Comparison of ENCODE assay signal across 9 mouse cellular contexts in the genomic region with DNA sequence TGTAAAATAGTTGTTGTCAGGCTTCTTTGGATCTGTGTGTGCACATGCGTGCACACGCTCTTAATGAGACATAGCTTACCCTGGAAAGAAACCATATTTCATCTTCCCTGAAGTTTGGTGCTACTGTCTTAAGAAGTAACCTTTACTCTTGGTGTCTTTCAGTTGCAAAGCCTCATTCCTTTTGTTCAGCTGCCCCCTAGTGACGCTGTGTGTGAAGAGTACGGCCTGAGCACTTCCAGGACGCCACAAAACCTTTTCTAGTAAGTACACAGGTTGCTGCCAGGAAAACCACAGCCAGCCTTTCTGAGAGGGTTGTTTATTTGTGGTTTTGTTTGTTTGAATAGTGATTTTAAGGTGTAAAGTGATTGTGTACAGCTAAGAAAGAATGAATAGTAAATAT. TPM values are rescaled to one million over a fixed set of nuclear protein-coding genes. Genes with fewer than 3 reads are reported as not detected.
DNase-seq lines count a peak whose midpoint lies in the region; ATAC-seq and TF ChIP-seq lines count a peak whose summit lies in the region.
"Had no signal": no experiment of that assay in that cellular context is flagged by ENCODE, and none has a peak within 500 bp of the region (broad histone marks: within the 10 kb centered on the region; RNA-seq: fewer than 3 reads in every experiment).

No protein-coding gene starts in this region.

- H3K4me1 ChIP-seq in hindbrain, embryonic 11.5 days (replicated peaks; ENCODE audit: control insufficient read depth, insufficient read depth, low read length), result no peaks in the 10 kb centered on the region
- H3K4me1 ChIP-seq in hindbrain, embryonic 12.5 days, result no peaks in the 10 kb centered on the region
- H3K4me1 ChIP-seq in liver, embryonic 12.5 days, result no peaks in the 10 kb centered on the region
- H3K4me1 ChIP-seq in spleen, adult 2 months (ENCODE audit: control insufficient read depth, insufficient read depth, insufficient read length), result no peaks in the 10 kb centered on the region
- no peaks in the 10 kb centered on the region for H3K4me1 ChIP-seq in forebrain, embryonic 15.5 days

- no peak overlapping the region for H3K27ac ChIP-seq in hindbrain, embryonic 11.5 days (ENCODE audit: low read depth, low read length)
- no peak overlapping the region for H3K27ac ChIP-seq in hindbrain, embryonic 12.5 days
- H3K27ac ChIP-seq in gastrocnemius, adult 2 months, result no peak overlapping the region
- no peak overlapping the region for H3K27ac ChIP-seq in liver, embryonic 12.5 days
- no peak overlapping the region for H3K27ac ChIP-seq in spleen, adult 2 months (ENCODE audit: insufficient read depth, low read length)
- H3K27ac ChIP-seq in forebrain, embryonic 15.5 days (replicated peaks), result no peak overlapping the region

- no peaks in the 10 kb centered on the region for H3K9me3 ChIP-seq in hindbrain, embryonic 11.5 days (ENCODE audit: control insufficient read depth, low read length)
- H3K9me3 ChIP-seq in hindbrain, embryonic 12.5 days (replicated peaks), result no peaks in the 10 kb centered on the region
- no peaks in the 10 kb centered on the region for H3K9me3 ChIP-seq in liver, embryonic 12.5 days (replicated peaks)
- H3K9me3 ChIP-seq in forebrain, embryonic 15.5 days, result no peaks in the 10 kb centered on the region

- no peak for TF ChIP-seq POLR2A in spleen, adult 2 months (IDR thresholded peaks at IDR 0.05; ENCODE audit: low read depth, low read length)

- no peak overlapping the region for H3K4me2 ChIP-seq in hindbrain, embryonic 11.5 days (replicated peaks; ENCODE audit: low read depth, low read length)
- H3K4me2 ChIP-seq in hindbrain, embryonic 12.5 days (replicated peaks), result no peak overlapping the region
- H3K4me2 ChIP-seq in liver, embryonic 12.5 days, result no peak overlapping the region
- H3K4me2 ChIP-seq in forebrain, embryonic 15.5 days (replicated peaks), result no peak overlapping the region

- 0 out of 2 replicates have a peak, but pooled peaks cover 3% of the 10 kb centered on the region for H3K36me3 ChIP-seq in hindbrain, embryonic 11.5 days (ENCODE audit: control insufficient read depth, insufficient read depth, low read length)
- H3K36me3 ChIP-seq in hindbrain, embryonic 12.5 days, result peaks cover 61% of the 10 kb centered on the region
- peaks cover 92% of the 10 kb centered on the region for H3K36me3 ChIP-seq in liver, embryonic 12.5 days
- H3K36me3 ChIP-seq in spleen, adult 2 months (ENCODE audit: control insufficient read depth, insufficient read depth, low read length), result peaks cover 26% of the 10 kb centered on the region
- H3K36me3 ChIP-seq in forebrain, embryonic 15.5 days, result peaks cover 62% of the 10 kb centered on the region

- no peaks in the 10 kb centered on the region for H3K27me3 ChIP-seq in hindbrain, embryonic 11.5 days (ENCODE audit: control insufficient read depth, insufficient read depth, low read length)
- no peaks in the 10 kb centered on the region for H3K27me3 ChIP-seq in hindbrain, embryonic 12.5 days
- no peaks in the 10 kb centered on the region for H3K27me3 ChIP-seq in liver, embryonic 12.5 days (replicated peaks)
- no peaks in the 10 kb centered on the region for H3K27me3 ChIP-seq in spleen, adult 2 months (ENCODE audit: control insufficient read depth, insufficient read depth, low read length)
- no peaks in the 10 kb centered on the region for H3K27me3 ChIP-seq in forebrain, embryonic 15.5 days

- intact Hi-C loops in gastrocnemius, adult 2 months (cut with DNase I), result loop anchor here (1.0 to 5.0 kb wide), 2 partner anchors 185 to 350 kb away; a partner anchor contains a TSS

- WGBS in hindbrain, embryonic 11.5 days, result 57% methylated on average over 5 of the region's 5 CpGs
- WGBS in hindbrain, embryonic 12.5 days, result 54% methylated on average over 5 of the region's 5 CpGs
- 58% methylated on average over 5 of the region's 5 CpGs for WGBS in liver, embryonic 12.5 days (ENCODE audit: insufficient replicate concordance)
- 42% methylated on average over 5 of the region's 5 CpGs for WGBS in spleen, adult 2 months
- WGBS in forebrain, embryonic 15.5 days, result 51% methylated on average over 5 of the region's 5 CpGs

- no peak for ATAC-seq in hindbrain, embryonic 11.5 days (ENCODE audit: low FRiP score)
- ATAC-seq in hindbrain, embryonic 12.5 days (ENCODE audit: low FRiP score), result no peak
- ATAC-seq in liver, embryonic 12.5 days, result peak; percentile 55; the same call in 1 of the 2 replicates
- no peak for ATAC-seq in forebrain, embryonic 15.5 days (replicated peaks)

- no peak overlapping the region for H3K4me3 ChIP-seq in hindbrain, embryonic 11.5 days (ENCODE audit: low read depth, low read length)
- no peak overlapping the region for H3K4me3 ChIP-seq in hindbrain, embryonic 12.5 days
- no peak overlapping the region for H3K4me3 ChIP-seq in gastrocnemius, adult 2 months
- H3K4me3 ChIP-seq in liver, embryonic 12.5 days, result no peak overlapping the region
- H3K4me3 ChIP-seq in spleen, adult 2 months (ENCODE audit: extremely low read depth, insufficient read depth, insufficient read length), result no peak overlapping the region
- no peak overlapping the region for H3K4me3 ChIP-seq in forebrain, embryonic 15.5 days

- DNase-seq in hindbrain, embryonic 11.5 days (ENCODE audit: low spot score), result peak; percentile 52
- peak; percentile 83 for DNase-seq in CD4-positive, CD25-positive, alpha-beta regulatory T cell, adult 2 months (ENCODE audit: low read depth, low spot score)
- DNase-seq in adrenal gland, adult 8-10 months, result peak; percentile 23
- peak; percentile 75 for DNase-seq in gastrocnemius, adult 2 months
- DNase-seq in spleen, adult 2 months (ENCODE audit: low read depth in 1 of 2, low spot score in 2 of 2), result peak; percentile 41 to 57

- H3K9ac ChIP-seq in hindbrain, embryonic 11.5 days (ENCODE audit: low read depth, low read length), result no peak overlapping the region
- no peak overlapping the region for H3K9ac ChIP-seq in hindbrain, embryonic 12.5 days
- no peak overlapping the region for H3K9ac ChIP-seq in liver, embryonic 12.5 days
- H3K9ac ChIP-seq in forebrain, embryonic 15.5 days (replicated peaks), result no peak overlapping the region

- peak; percentile 81 for TF ChIP-seq CTCF in gastrocnemius, adult 2 months (IDR thresholded peaks at IDR 0.05)
- peak; percentile 46; the same call in 1 of the 2 replicates for TF ChIP-seq CTCF in spleen, adult 2 months (IDR thresholded peaks at IDR 0.05; ENCODE audit: extremely low read depth, insufficient read depth, insufficient read length, insufficient replicate concordance)

RNA-seq across cellular contexts. Expression of a gene that starts 7.7 kb away (rescaled TPM):
- polyA plus RNA-seq in hindbrain, embryonic 11.5 days (2014; fragmentation: Nextera tagmentation; extraction: Ambion mirVana), result 29.5 and 31.6 TPM in 2 replicates
- polyA plus RNA-seq in hindbrain, embryonic 12.5 days (2016; fragmentation: Nextera tagmentation; extraction: Ambion mirVana), result 27.1 and 30.2 TPM in 2 replicates
- 10 to 100 TPM in 3 of 4 experiments, 1 to 10 TPM in 1; 8.4 to 19.3 (median 12.6) TPM for total RNA-seq in adrenal gland, adult 8-10 months (2022)
- 1 to 10 TPM; 3.5 to 4.7 TPM for total RNA-seq in gastrocnemius, adult 2 months (2021)
- 23.8 and 24.8 TPM in 2 replicates for polyA plus RNA-seq in liver, embryonic 12.5 days (2016; fragmentation: Nextera tagmentation; extraction: Ambion mirVana)
- polyA plus RNA-seq in spleen, adult 2 months (2012; rRNA removed), result 3.6 and 3.9 TPM in 2 replicates
- 30.2 and 30.7 TPM in 2 replicates for polyA plus RNA-seq in forebrain, embryonic 15.5 days (2015; fragmentation: Nextera tagmentation; extraction: Ambion mirVana)

RNA-seq across cellular contexts. Expression of a gene that starts 7.8 kb away (rescaled TPM):
- polyA plus RNA-seq in hindbrain, embryonic 11.5 days (2014; fragmentation: Nextera tagmentation; extraction: Ambion mirVana), result 103 and 109 TPM in 2 replicates
- polyA plus RNA-seq in hindbrain, embryonic 12.5 days (2016; fragmentation: Nextera tagmentation; extraction: Ambion mirVana), result 72.7 and 81.4 TPM in 2 replicates
- total RNA-seq in adrenal gland, adult 8-10 months (2022), result 10 to 100 TPM; 32.7 to 36.5 (median 34.7) TPM
- 100 to 1,000 TPM in 1 of 2 experiments, 10 to 100 TPM in 1; 92.4 to 118 TPM for total RNA-seq in gastrocnemius, adult 2 months (2021)
- 82.8 and 83.1 TPM in 2 replicates for polyA plus RNA-seq in liver, embryonic 12.5 days (2016; fragmentation: Nextera tagmentation; extraction: Ambion mirVana)
- 24.2 and 25.2 TPM in 2 replicates for polyA plus RNA-seq in spleen, adult 2 months (2012; rRNA removed)
- 86.5 and 92.8 TPM in 2 replicates for polyA plus RNA-seq in forebrain, embryonic 15.5 days (2015; fragmentation: Nextera tagmentation; extraction: Ambion mirVana)

RNA-seq across cellular contexts. Expression of a gene that starts 10.6 kb away (rescaled TPM):
- 0.79 and 2.3 TPM in 2 replicates for polyA plus RNA-seq in hindbrain, embryonic 11.5 days (2014; fragmentation: Nextera tagmentation; extraction: Ambion mirVana)
- polyA plus RNA-seq in hindbrain, embryonic 12.5 days (2016; fragmentation: Nextera tagmentation; extraction: Ambion mirVana), result 1.2 and 1.9 TPM in 2 replicates
- under 1 TPM in 2 of 4 experiments, not detected in 2; 0.94 to 0.95 TPM for total RNA-seq in adrenal gland, adult 8-10 months (2022)
- total RNA-seq in gastrocnemius, adult 2 months (2021), result not detected
- 0.18 TPM in 1 of 2 replicates, not detected in the other for polyA plus RNA-seq in liver, embryonic 12.5 days (2016; fragmentation: Nextera tagmentation; extraction: Ambion mirVana)
- polyA plus RNA-seq in spleen, adult 2 months (2012; rRNA removed), result not detected in 2 replicates
- 1.5 and 2.2 TPM in 2 replicates for polyA plus RNA-seq in forebrain, embryonic 15.5 days (2015; fragmentation: Nextera tagmentation; extraction: Ambion mirVana)
- polyA plus RNA-seq: lung, embryonic 16.5 days had no signal

RNA-seq across cellular contexts. Expression of a gene that starts 15.4 kb away (rescaled TPM):
- polyA plus RNA-seq in hindbrain, embryonic 11.5 days (2014; fragmentation: Nextera tagmentation; extraction: Ambion mirVana), result 1.0 and 2.9 TPM in 2 replicates
- 2.4 and 2.6 TPM in 2 replicates for polyA plus RNA-seq in hindbrain, embryonic 12.5 days (2016; fragmentation: Nextera tagmentation; extraction: Ambion mirVana)
- 10 to 100 TPM in 1 of 4 experiments, 1 to 10 TPM in 3; 3.2 to 20.5 (median 6.1) TPM for total RNA-seq in adrenal gland, adult 8-10 months (2022)
- total RNA-seq in gastrocnemius, adult 2 months (2021), result under 1 TPM; 0.31 to 0.84 TPM
- polyA plus RNA-seq in liver, embryonic 12.5 days (2016; fragmentation: Nextera tagmentation; extraction: Ambion mirVana), result 0.28 and 0.37 TPM in 2 replicates
- 0.28 and 0.49 TPM in 2 replicates for polyA plus RNA-seq in spleen, adult 2 months (2012; rRNA removed)
- polyA plus RNA-seq in forebrain, embryonic 15.5 days (2015; fragmentation: Nextera tagmentation; extraction: Ambion mirVana), result 1.9 and 2.1 TPM in 2 replicates

RNA-seq across cellular contexts. Expression of a gene that starts 19.9 kb away (rescaled TPM):
- 0.38 and 0.40 TPM in 2 replicates for polyA plus RNA-seq in hindbrain, embryonic 11.5 days (2014; fragmentation: Nextera tagmentation; extraction: Ambion mirVana)
- 0.39 and 0.47 TPM in 2 replicates for polyA plus RNA-seq in hindbrain, embryonic 12.5 days (2016; fragmentation: Nextera tagmentation; extraction: Ambion mirVana)
- under 1 TPM in 1 of 4 experiments, not detected in 3; 0.46 TPM for total RNA-seq in adrenal gland, adult 8-10 months (2022)
- not detected for total RNA-seq in gastrocnemius, adult 2 months (2021)
- polyA plus RNA-seq in liver, embryonic 12.5 days (2016; fragmentation: Nextera tagmentation; extraction: Ambion mirVana), result 0.41 and 0.54 TPM in 2 replicates
- 0.08 and 0.09 TPM in 2 replicates for polyA plus RNA-seq in spleen, adult 2 months (2012; rRNA removed)
- polyA plus RNA-seq in forebrain, embryonic 15.5 days (2015; fragmentation: Nextera tagmentation; extraction: Ambion mirVana), result 0.50 and 0.55 TPM in 2 replicates

Comparison
In these comparisons a context has a peak if more than half of its experiments do, and no peak if none do; other contexts are left out.
1. DNase-seq: peak in every context shown above with its lines; median percentile 83 in CD4-positive, CD25-positive, alpha-beta regulatory T cell, adult 2 months; 75 in gastrocnemius, adult 2 months; 52 in hindbrain, embryonic 11.5 days; 49 in spleen, adult 2 months; 23 in adrenal gland, adult 8-10 months.